Mouse (Mus musculus) intestine, embryonic 14.5 days (tissue): Measurements from ENCODE around the gene Gm8251. TPM values are rescaled to one million over a fixed set of nuclear protein-coding genes. Genes with fewer than 3 reads are reported as not detected.

Experiments
- polyA plus RNA-seq: library from polyadenylated mRNA; unstranded; fragments of >200 nt; fragmentation: Nextera tagmentation; extraction: Ambion mirVana; gene quantifications from 2 replicates; pipeline ENCODE4 v1.2.1, GENCODE M21; 2014

Gene Gm8251
- polyA plus RNA-seq, 1 experiment from 2014 or later: 0.04 TPM

Other genes starting within 250 kb of the Gm8251 start
- 16.3 and 18.1 TPM in 2 replicates for gene Uxs1, start 234.1 kb downstream of the Gm8251 start, polyA plus RNA-seq
- gene Tpp2, start 128.3 kb downstream of the Gm8251 start, polyA plus RNA-seq: 59.6 and 64.2 TPM in 2 replicates
- 0.79 and 0.80 TPM in 2 replicates for gene Mettl21c, start 41.9 kb downstream of the Gm8251 start, polyA plus RNA-seq
- 83.9 and 88.1 TPM in 2 replicates for gene Tex30, start 40.5 kb upstream of the Gm8251 start, polyA plus RNA-seq
- 58.4 and 65.0 TPM in 2 replicates for gene Kdelc1, start 56.9 kb upstream of the Gm8251 start, polyA plus RNA-seq
- 20.4 and 24.5 TPM in 2 replicates for gene Bivm, start 57.0 kb upstream of the Gm8251 start, polyA plus RNA-seq
- gene Ercc5, start 85.8 kb upstream of the Gm8251 start, polyA plus RNA-seq: 18.4 and 18.5 TPM in 2 replicates
- gene Mettl21e, start 157.0 kb upstream of the Gm8251 start, polyA plus RNA-seq: not detected in 2 replicates